Mouse (Mus musculus) spleen, adult 2 months (tissue): ENCODE measurements around the gene Cacna1c.

Experiments used
- CTCF ChIP-seq: fragments of 200-500 bp; IDR thresholded peaks from 2 replicates; pipeline ENCODE4 v1.5.1; 2011; ENCODE audit warnings: mild to moderate bottlenecking, inconsistent platforms; ENCODE audit not compliant: insufficient read depth, insufficient read length, insufficient replicate concordance; ENCODE audit errors: extremely low read depth
- POLR2A ChIP-seq: fragments of 200-500 bp; IDR thresholded peaks from 2 replicates; pipeline ENCODE4 v1.6.1; 2011; ENCODE audit warnings: low read depth, low read length, inconsistent platforms

DNA sequence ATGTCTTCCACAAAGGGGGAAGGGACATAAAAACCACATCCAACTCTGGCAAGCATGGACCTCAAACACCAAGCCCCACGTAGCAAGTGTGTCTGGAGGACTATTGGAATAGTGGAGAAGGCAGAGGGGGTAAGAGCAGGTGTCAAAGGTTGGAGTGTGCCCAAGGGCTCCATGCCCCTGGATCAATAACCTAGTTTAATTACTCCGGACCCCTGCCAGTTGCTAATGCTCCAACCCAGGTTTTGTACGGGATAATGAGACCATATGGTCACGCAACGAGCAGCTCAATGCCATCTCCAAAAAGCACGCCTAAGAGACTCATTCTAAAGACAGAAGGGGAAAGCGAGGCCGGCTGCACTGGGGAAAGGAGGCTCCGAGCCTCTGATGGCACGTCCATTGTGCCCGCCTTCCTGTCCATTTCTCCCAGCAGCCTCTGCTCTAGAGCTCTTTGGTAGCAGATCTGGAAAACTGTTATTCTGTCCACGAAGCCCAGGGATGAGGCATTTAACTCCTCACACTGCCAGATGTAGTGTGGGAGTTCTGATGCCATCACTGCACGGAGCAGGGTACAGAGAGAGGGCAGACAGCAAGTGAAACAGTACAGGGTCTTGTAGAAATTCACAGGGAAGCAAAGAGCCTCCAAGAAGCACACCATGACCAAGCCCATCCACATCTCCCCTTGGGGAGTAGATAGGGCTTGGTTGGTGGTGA lies 257.7 kb downstream of the Cacna1c start:
- TF ChIP-seq POLR2A (no peak), CTCF (no peak)
